Mouse (Mus musculus): ENCODE results near the gene Dip2b.

DNA sequence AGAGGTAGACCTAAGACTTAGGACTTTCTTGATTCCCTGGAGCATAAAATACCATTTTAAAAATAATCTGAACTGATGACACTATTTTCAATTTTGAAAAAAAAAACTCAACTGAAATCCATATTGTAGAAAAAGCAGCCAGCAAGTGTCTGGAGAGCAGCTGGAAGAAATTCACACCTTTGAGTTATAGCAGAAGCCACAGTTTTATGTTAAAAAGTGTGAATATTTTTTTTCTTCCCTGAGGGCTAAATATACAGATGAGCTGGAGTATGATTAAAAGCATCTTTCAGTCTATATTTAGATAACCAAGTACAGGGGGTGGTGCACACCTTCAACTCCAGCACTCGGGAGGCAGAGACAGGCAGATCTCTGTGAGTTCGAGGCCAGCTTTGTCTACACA, 8.6 kb upstream of the Dip2b start:
- TF ChIP-seq CTCF (IDR thresholded peaks at IDR 0.05; ENCODE audit: borderline replicate concordance, control insufficient read depth, extremely low read depth, insufficient read depth, low read length, poor library complexity): no peak
- TF ChIP-seq POLR2A (IDR thresholded peaks at IDR 0.05; ENCODE audit: control insufficient read depth, extremely low read depth, insufficient read depth, low read length, poor library complexity): no peak
